Mouse (Mus musculus) testis, postnatal 10 days (tissue): Measurements from ENCODE around the gene Tox4.

Experiments
- DNase-seq: peaks from one replicate; pipeline ENCODE4 v3.0.0; 2021; ENCODE audit warnings: low spot score

The Tox4 gene

GRCm38 (mm10) chr14:52313931-52314807, 35.2 kb downstream of the Tox4 start:
- no peak for DNase-seq

DNA sequence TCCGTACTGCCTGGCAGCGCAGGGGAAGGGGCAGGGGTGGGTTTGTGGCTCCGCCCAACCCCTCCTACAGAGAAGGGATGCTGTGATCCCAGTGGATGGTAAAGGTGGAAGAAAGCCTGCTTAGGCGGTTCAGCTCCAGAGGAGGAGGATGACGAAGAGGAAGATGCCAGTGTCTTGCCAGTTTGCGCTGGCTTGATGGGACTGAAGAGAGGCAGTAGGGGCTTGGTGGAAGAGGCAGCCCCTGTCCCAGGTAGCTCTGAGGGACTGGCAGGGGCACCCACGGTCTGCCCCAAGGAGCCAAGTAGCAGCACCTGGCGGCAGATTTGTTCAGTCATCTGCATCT, 35.8 kb downstream of the Tox4 start:
- no peak for DNase-seq

DNA sequence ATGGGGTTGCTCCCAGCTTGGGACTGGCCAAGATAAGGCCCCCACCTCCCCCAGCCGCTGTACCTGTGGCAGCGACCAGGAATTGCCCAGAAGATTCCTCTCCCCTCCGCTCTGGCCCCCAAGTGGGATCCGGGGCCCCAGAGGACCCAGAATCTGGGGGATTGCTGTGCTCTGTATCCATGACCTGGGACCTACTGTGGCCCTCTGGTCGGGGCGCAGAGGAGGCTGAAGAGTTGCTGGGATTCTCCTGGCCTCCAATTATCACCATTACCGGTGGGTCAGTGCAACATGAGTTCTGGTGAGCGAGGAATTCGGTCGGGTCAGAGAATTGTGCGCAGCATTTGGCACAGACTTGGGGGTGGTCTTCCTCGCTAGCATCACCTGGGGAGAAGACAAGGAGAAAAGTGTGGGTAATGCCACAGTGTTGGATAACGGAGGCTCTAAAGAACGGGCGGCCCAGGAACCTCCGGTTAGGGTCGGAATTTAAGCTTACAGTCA, 36.4 kb downstream of the Tox4 start:
- DNase-seq, result no peak

GRCm38 (mm10) chr14:52315792-52316440, 37.0 kb downstream of the Tox4 start:
- DNase-seq, result peak; percentile 82

DNA sequence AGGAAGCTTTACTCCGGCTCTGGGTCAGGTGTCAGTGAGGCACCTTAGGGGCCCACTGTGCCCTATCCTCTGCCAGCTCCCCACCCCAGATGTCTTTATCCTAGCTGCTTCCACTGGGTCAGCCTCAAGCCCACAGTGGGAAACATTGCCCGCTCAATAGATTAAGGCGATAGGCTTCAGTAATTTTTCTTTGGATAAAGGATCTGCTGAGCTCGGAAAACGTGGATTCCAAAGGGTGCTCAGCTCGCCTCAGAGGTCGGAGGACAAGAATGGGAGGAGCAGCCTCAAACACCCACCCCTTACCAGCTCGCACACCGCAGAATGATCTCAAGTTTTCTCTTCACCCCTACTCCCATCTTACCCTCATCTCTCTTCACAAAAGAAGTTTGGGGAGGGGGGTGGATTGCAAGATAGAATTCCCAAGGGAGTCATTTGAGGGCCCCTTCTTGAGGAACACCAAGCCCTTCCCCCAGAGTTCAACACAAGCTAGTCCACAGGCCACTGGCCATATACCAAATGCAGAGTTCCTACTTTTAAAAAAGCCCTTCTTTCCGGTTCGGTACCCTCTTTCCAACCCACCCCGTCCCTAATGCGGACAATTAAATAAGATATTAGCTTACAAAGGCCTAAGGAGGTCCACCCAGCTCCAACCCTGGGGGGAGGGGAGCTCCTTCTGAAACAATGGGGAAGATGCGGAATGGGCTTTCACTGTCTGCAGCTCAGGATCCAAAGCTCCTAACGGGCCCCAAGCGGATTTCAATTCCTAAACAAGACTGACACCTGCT, 37.7 kb downstream of the Tox4 start:
- peak; percentile 49 for DNase-seq

DNA sequence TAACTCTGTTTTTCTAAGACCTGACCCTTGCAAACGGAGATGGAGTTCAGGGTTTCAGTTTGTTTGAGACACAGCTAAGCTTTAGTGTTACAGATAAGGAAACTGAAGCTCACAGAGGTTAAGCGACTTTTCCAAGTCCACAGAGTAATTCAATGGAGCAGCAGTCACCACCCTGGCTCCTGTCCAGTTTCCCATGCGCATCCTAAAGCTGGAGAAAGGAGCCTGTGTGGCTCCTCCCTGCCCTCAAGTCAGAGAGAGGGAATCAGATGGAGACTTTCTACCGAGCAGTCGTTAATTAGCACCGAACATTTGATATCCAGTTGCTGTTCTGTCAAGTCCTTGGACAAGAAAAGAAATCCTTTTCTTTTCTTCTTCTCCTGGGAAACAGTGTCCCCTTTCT, 40.4 kb downstream of the Tox4 start:
- DNase-seq, result no peak

DNA sequence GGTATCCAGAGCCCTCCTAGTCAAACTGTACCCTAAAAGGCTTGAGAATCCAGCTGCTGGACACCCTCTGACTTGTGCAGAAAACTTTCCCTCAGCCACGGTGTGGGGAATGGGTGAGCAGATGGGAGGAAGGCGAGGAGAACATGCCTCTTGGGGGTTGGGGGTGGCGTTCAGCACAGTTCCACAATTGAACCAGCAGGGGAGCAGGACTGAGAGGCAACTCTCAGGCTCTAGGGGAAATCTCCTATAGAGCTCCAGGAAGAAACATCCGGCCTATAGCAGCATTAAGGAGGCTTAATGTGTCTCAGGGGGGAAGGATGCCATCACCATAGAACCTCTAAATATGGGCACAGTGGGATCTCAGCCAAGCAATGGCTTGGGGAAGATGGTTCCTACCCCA, 46.9 kb downstream of the Tox4 start:
- no peak for DNase-seq

DNA sequence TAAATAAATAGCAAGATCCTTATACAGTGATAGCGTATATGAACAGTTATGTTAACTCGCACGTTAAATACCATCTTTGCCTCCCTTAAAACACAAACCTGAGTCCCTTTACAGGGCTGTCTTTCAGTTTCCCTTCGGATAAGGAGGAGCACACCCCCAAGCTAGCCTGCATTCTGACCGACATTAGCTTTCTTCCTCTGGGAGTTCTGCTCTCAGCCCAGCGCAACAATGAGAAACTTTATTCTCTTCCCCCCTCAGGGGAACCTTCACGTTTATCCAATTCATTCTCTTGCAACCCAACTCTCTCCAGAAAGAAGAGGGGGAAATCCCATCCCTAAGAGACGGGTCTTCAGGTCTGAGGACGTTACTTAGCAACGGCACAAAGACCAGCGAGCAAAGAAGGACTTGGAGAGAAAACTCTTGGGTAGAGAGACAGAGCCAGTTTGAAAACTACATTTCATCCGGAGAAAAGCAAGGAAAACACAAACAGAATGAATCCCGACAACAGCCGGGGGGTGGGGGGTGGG, 48.5 kb downstream of the Tox4 start:
- no peak for DNase-seq

- DNase-seq, result no peak
Observed at GRCm38 (mm10) chr14:52327910-52328812, 49.2 kb downstream of the Tox4 start, which contains the start of gene Sall2. TSS of gene Sall2 (minus strand) at chr14:52328762.

- no peak for DNase-seq
Observed at GRCm38 (mm10) chr14:52331069-52331750, 52.3 kb downstream of the Tox4 start.

GRCm38 (mm10) chr14:52332171-52332570, 53.2 kb downstream of the Tox4 start:
- no peak for DNase-seq

DNA sequence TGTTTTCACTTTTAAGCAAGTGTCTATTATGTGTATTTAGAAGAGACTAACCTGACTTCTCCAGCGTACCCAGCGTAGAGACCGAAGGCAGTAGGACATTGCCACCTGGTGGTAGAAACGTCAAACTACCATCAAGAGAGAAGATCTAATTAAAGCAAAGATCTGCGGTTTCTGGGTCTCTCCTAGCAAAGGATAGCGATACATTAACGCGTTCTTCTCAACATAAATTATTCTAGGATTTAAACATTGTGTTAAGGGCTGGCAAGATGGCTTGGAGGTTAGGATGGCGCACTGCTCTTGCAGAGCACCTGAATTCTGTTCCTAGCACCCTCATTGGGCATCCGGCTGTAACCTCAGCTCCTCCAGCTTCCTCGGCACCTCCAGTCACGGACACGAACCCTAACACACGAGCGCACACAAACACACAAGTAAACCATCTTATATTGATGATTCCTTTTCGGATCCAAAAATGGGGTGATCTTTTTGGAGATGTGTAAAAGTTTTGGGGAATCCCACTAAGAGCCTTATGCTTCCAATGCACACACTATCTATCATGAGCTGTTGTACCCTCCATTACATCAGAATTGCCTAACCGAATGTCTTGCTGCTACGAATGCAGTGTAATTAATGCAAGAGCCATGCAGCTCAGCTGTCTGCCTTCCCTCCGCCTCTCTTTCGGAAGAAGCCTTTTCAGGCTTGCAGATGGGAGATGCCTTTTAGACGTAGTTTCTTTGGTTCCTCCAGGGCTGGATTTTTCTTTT, 60.0 kb downstream of the Tox4 start:
- DNase-seq, result peak; percentile 61

DNA sequence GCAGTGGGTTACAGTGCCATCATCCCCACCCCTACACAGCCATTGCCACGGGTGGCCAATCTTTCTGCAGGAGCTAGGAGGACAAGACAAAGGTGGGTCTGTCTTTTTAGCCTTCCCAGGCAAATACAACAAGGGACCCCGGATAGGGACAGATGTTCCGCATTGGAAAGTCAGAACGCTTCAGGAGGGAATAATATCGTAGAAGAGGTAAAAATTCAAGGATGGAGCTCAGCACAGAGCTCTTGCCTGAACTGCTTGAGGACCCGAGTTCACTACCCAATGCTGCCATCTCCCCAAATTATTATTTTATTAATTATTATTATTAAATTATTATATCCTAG, 60.5 kb downstream of the Tox4 start:
- DNase-seq, result no peak
